Mouse (Mus musculus) lung, adult 2 months (tissue): ENCODE data around the gene Snai1.

Experiments
- CTCF ChIP-seq: fragments of 200-500 bp; IDR thresholded peaks from 2 replicates; pipeline ENCODE4 v1.5.1; 2011; ENCODE audit warnings: mild to moderate bottlenecking, low read length, control low read depth; ENCODE audit not compliant: insufficient read depth
- POLR2A ChIP-seq: fragments of 200-500 bp; IDR thresholded peaks from 2 replicates; pipeline ENCODE4 v1.6.1; 2011; ENCODE audit warnings: low read depth, mild to moderate bottlenecking, control low read depth, low read length, borderline replicate concordance; ENCODE audit errors: extremely low read depth

GRCm38 (mm10) chr2:167506546-167507260 is 31.3 kb upstream of the Snai1 start:
- TF ChIP-seq CTCF = no peak
- no peak for TF ChIP-seq POLR2A
